Mouse (Mus musculus) heart, postnatal 10 days (tissue): Measurements from ENCODE around the gene Cnnm1. TPM values are rescaled to one million over a fixed set of nuclear protein-coding genes. Genes with fewer than 3 reads are reported as not detected.

Experiments used
- DNase-seq, 2 experiments: peaks; one replicate each; pipeline ENCODE4 v3.0.0; 2021
- intact Hi-C: fragments of 180-260 bp; cut with DNase I; formaldehyde crosslinking; loops from one replicate; pipeline ENCODE4 v1.15.1; 2025
- total RNA-seq, 2 experiments: library from RNA; stranded (reverse); gene quantifications; 2 replicates each; pipeline ENCODE4 v1.2.3; 2021

The Cnnm1 gene
- total RNA-seq, 2 experiments from 2014 or later = 0.05 to 0.37 TPM

- peak; percentile 81 to 83 for DNase-seq
Observed at GRCm38 (mm10) chr19:43527131-43527530, 86.9 kb downstream of the Cnnm1 start.

GRCm38 (mm10) chr19:43528056-43528587 is 87.9 kb downstream of the Cnnm1 start:
- DNase-seq = peak in 1 of 2 experiments; percentile 48
- intact Hi-C loops = no loop called here

More at GRCm38 (mm10) chr19:43527131-43527530, 86.9 kb downstream of the Cnnm1 start:
- intact Hi-C loops = loop anchor here (1.0 kb wide), 1 partner anchor 31 kb away; no protein-coding TSS in a partner anchor

- peak; percentile 85 to 90 for DNase-seq
- intact Hi-C loops = loop anchor here (5.0 kb wide), 1 partner anchor 77 kb away; no protein-coding TSS in a partner anchor
Observed at GRCm38 (mm10) chr19:43530197-43530770, 90.0 kb downstream of the Cnnm1 start.

GRCm38 (mm10) chr19:43530921-43531320 is 90.7 kb downstream of the Cnnm1 start:
- no peak for DNase-seq
- intact Hi-C loops = loop anchor here (1.0 to 5.0 kb wide), 2 partner anchors 76 to 124 kb away; no protein-coding TSS in a partner anchor

- no peak for DNase-seq
- intact Hi-C loops = no loop called here
Observed at GRCm38 (mm10) chr19:43535372-43535771, 95.1 kb downstream of the Cnnm1 start.

GRCm38 (mm10) chr19:43546337-43547117 is 106.3 kb downstream of the Cnnm1 start:
- DNase-seq = no peak
- intact Hi-C loops = no loop called here

Other genes starting within 250 kb of the Cnnm1 start
- under 1 TPM; 0.53 to 0.57 TPM for gene Hpse2, start 52.1 kb upstream of the Cnnm1 start, total RNA-seq
- 100 to 1,000 TPM; 438 to 489 TPM for gene Got1, start 84.2 kb downstream of the Cnnm1 start, total RNA-seq
- not detected for gene Nkx2-3, start 171.9 kb downstream of the Cnnm1 start, total RNA-seq
- gene Slc25a28, start 234.4 kb downstream of the Cnnm1 start, total RNA-seq = 10 to 100 TPM; 22.0 to 23.3 TPM
- 1 to 10 TPM; 5.4 to 5.7 TPM for gene Entpd7, start 249.2 kb downstream of the Cnnm1 start, total RNA-seq